Mouse (Mus musculus): ENCODE measurements around the gene Tph2. TPM values are rescaled to one million over a fixed set of nuclear protein-coding genes. Genes with fewer than 3 reads are reported as not detected.
"Not testable (repeated sequence)": the region's sequence is repeated elsewhere in the genome, so short reads cannot be mapped to it uniquely, and the experiment has no call there.

The Tph2 gene
- polyA plus RNA-seq, 1 experiment, result 0.05 TPM

DNA sequence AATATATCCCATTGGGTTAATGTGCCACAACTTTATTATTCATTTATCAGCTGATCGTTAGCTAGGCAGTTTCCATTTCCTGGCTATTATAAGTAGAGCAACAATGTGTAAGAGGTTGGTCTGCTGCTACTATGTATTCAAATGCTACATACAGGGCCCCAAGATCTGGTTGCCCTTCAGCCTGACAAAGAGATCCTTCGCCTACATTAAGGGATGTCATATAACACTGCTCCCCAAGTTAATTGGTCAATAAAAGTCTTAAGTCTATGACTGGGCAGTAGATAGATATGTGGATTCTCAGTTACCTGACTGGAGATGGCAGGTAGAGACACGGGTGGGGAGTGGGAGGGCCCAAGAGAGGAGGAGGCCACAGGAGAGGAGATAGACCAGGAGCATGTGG, 21.0 kb upstream of the Tph2 start:
- Histone ChIP-seq H3K4me1 (ENCODE audit: control insufficient read depth, insufficient read depth, insufficient read length) (no peaks in the 10 kb centered on the region), H3K27me3 (ENCODE audit: control insufficient read depth, insufficient read depth, low read length) (no peaks in the 10 kb centered on the region), H3K27ac (ENCODE audit: insufficient read depth, low read length) (no peak overlapping the region), H3K4me3 (ENCODE audit: extremely low read depth, insufficient read depth, insufficient read length) (no peak overlapping the region), H3K36me3 (ENCODE audit: control insufficient read depth, insufficient read depth, low read length) (peaks cover 22% of the 10 kb centered on the region)
- 93% methylated on average over 3 of the region's 3 CpGs for WGBS
- no peak for DNase-seq (ENCODE audit: low read depth in 1 of 2, low spot score in 2 of 2)
- TF ChIP-seq CTCF (IDR thresholded peaks at IDR 0.05; ENCODE audit: extremely low read depth, insufficient read depth, insufficient read length, insufficient replicate concordance) (no peak), POLR2A (IDR thresholded peaks at IDR 0.05; ENCODE audit: low read depth, low read length) (no peak)

DNA sequence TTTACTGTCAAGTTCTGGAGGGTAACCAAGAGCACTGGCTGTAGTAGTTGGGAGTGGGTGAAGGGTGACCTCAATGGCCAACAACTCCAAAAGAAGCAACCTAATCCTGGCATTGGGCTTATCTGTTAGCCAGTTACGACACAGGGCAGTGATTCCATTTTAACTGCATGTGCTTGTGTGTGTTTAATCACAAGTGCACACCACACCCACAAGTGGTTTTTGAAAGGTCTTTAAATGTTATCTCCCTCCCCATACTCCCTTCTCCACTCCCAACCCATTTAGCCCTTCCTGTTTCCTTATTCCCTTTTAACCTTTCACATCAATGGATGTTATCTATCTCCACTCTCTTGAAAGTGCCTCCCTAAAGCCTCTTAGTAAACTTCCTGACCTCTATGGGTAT, 20.5 kb upstream of the Tph2 start:
- Histone ChIP-seq H3K27ac (ENCODE audit: insufficient read depth, low read length) (no peak overlapping the region), H3K4me3 (ENCODE audit: extremely low read depth, insufficient read depth, insufficient read length) (no peak overlapping the region), H3K4me1 (ENCODE audit: control insufficient read depth, insufficient read depth, insufficient read length) (no peaks in the 10 kb centered on the region), H3K36me3 (ENCODE audit: control insufficient read depth, insufficient read depth, low read length) (peaks cover 19% of the 10 kb centered on the region), H3K27me3 (ENCODE audit: control insufficient read depth, insufficient read depth, low read length) (no peaks in the 10 kb centered on the region)
- 66% methylated on average over 1 of the region's 1 CpGs for WGBS
- no peak for TF ChIP-seq CTCF (IDR thresholded peaks at IDR 0.05; ENCODE audit: extremely low read depth, insufficient read depth, insufficient read length, insufficient replicate concordance)
- no peak for DNase-seq (ENCODE audit: low read depth in 1 of 2, low spot score in 2 of 2)

DNA sequence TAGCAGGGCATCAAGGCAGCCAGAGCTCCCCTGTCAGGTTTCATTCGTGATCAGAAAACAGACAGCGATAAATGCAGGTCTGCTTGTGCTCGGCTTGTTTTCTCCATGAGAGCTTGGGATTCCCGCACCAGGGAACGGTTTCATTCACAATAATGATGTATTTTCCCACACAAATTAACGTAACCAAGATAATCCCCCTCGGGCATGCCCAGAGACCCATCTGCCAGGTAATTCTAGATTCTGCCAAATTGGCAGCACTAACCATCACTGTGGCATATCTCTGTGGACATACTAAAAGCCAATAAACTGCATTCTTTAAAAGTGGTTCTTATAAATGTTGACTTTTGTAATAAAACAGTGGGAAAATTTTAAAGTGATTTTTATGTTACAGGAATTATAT, 6.4 kb upstream of the Tph2 start:
- 86% methylated on average over 7 of the region's 7 CpGs for WGBS
- H3K27me3 ChIP-seq (ENCODE audit: control insufficient read depth, insufficient read depth, low read length), result no peaks in the 10 kb centered on the region
- no peaks in the 10 kb centered on the region for H3K36me3 ChIP-seq (ENCODE audit: control insufficient read depth, insufficient read depth, low read length)
- no peak for TF ChIP-seq CTCF (IDR thresholded peaks at IDR 0.05; ENCODE audit: extremely low read depth, insufficient read depth, insufficient read length, insufficient replicate concordance)
- TF ChIP-seq POLR2A (IDR thresholded peaks at IDR 0.05; ENCODE audit: low read depth, low read length), result no peak
- no peaks in the 10 kb centered on the region for H3K4me1 ChIP-seq (ENCODE audit: control insufficient read depth, insufficient read depth, insufficient read length)
- no peak overlapping the region for H3K4me3 ChIP-seq (ENCODE audit: extremely low read depth, insufficient read depth, insufficient read length)
- no peak overlapping the region for H3K27ac ChIP-seq (ENCODE audit: insufficient read depth, low read length)
- no peak for DNase-seq (ENCODE audit: low read depth in 1 of 2, low spot score in 2 of 2)

DNA sequence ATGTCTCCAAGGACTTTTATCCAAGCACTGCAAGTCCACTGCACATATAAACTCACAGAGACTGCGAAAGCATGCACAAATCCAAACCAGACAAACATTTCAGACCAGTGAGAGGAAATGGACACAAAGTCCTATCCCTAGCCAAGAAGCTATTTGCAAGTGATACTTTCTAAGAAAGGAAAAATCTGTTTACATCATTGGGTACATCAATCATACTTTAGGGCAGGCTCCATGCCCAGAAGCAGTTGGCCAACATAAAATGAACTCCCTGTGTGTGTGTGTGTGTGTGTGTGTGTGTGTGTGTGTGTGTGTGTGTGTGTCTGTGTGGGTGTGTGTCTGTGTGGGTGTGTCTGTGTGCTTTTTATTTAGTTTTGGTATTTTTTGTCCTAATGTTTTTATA, 2.6 kb upstream of the Tph2 start:
- no peak overlapping the region for H3K27ac ChIP-seq (ENCODE audit: insufficient read depth, low read length)
- no peak for DNase-seq (ENCODE audit: low read depth in 1 of 2, low spot score in 2 of 2)
- no peaks in the 10 kb centered on the region for H3K36me3 ChIP-seq (ENCODE audit: control insufficient read depth, insufficient read depth, low read length)
- no peaks in the 10 kb centered on the region for H3K4me1 ChIP-seq (ENCODE audit: control insufficient read depth, insufficient read depth, insufficient read length)
- TF ChIP-seq CTCF (IDR thresholded peaks at IDR 0.05; ENCODE audit: extremely low read depth, insufficient read depth, insufficient read length, insufficient replicate concordance) (no peak), POLR2A (IDR thresholded peaks at IDR 0.05; ENCODE audit: low read depth, low read length) (no peak)
- H3K4me3 ChIP-seq (ENCODE audit: extremely low read depth, insufficient read depth, insufficient read length), result no peak overlapping the region
- 83% methylated on average over 1 of the region's 1 CpGs for WGBS
- no peaks in the 10 kb centered on the region for H3K27me3 ChIP-seq (ENCODE audit: control insufficient read depth, insufficient read depth, low read length)

DNA sequence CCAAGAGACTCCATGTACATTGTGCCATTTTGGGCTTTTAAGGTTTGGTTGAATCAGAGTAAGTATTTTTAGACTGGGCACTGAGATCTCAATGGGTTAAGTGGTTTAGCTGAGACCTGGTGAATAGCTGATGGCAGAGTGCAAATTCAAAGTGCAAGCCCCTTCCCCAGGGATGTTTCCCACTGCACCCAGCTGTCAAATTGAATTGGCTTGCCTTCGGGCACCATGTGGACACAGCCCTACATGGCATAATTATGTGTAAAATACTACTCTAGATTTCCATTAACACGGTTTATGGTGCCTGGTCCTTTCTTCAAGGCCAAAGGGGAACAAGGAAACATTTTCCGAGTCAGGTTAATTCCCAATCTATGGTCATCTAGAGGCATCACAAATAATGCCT, 3.8 kb downstream of the Tph2 start:
- TF ChIP-seq POLR2A (IDR thresholded peaks at IDR 0.05; ENCODE audit: low read depth, low read length), result no peak
- no peak overlapping the region for H3K4me3 ChIP-seq (ENCODE audit: extremely low read depth, insufficient read depth, insufficient read length)
- no peaks in the 10 kb centered on the region for H3K27me3 ChIP-seq (ENCODE audit: control insufficient read depth, insufficient read depth, low read length)
- 82% methylated on average over 3 of the region's 3 CpGs for WGBS
- no peak overlapping the region for H3K27ac ChIP-seq (ENCODE audit: insufficient read depth, low read length)
- no peak for DNase-seq (ENCODE audit: low read depth in 1 of 2, low spot score in 2 of 2)
- no peaks in the 10 kb centered on the region for H3K36me3 ChIP-seq (ENCODE audit: control insufficient read depth, insufficient read depth, low read length)
- no peaks in the 10 kb centered on the region for H3K4me1 ChIP-seq (ENCODE audit: control insufficient read depth, insufficient read depth, insufficient read length)

DNA sequence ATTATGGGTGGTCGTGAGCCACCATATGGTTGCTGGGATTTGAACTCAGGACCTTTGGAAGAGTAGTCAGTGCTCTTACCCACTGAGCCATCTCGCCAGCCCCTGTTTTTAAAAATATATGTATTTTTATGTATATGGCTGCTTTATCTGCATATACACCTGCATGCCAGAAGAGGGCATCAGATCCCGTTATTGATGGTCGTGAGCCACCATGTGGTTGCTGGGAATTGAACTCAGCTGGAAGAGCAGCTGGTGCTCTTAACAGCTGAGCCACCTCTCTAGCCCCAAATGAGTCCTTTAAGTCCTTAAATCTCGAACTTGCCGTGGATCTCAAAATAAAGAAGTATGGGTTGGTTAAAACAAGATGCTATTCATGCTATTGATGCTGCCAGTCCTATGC, 6.8 kb downstream of the Tph2 start:
- not testable (repeated sequence) for H3K4me3 ChIP-seq (ENCODE audit: extremely low read depth, insufficient read depth, insufficient read length); H3K27ac ChIP-seq (ENCODE audit: insufficient read depth, low read length); H3K27me3 ChIP-seq (ENCODE audit: control insufficient read depth, insufficient read depth, low read length); H3K36me3 ChIP-seq (ENCODE audit: control insufficient read depth, insufficient read depth, low read length); H3K4me1 ChIP-seq (ENCODE audit: control insufficient read depth, insufficient read depth, insufficient read length); DNase-seq (ENCODE audit: low read depth in 1 of 2, low spot score in 2 of 2)
- WGBS, result 53% methylated on average over 6 of the region's 6 CpGs

DNA sequence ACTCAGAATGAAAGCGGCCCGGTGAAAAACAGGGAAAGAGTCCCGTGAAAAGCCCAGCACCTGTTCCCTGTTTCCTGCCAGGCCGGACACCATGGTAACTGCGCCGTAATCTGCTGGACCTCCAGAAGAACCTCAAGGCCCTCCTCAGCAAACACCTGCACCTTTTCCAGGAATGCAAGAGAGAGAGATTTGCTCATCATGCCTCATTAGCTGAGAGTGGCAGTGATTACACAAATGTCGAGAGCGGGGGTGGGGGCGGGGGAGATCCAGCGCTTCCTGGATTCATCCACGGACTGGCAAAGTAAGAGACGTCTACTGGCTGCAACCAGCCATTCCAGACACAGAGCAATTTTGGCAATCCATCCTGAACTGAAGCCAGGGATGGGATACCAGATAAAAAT, 9.2 kb downstream of the Tph2 start:
- no peak overlapping the region for H3K27ac ChIP-seq (ENCODE audit: insufficient read depth, low read length)
- no peak overlapping the region for H3K4me3 ChIP-seq (ENCODE audit: extremely low read depth, insufficient read depth, insufficient read length)
- H3K27me3 ChIP-seq (ENCODE audit: control insufficient read depth, insufficient read depth, low read length), result no peaks in the 10 kb centered on the region
- no peaks in the 10 kb centered on the region for H3K4me1 ChIP-seq (ENCODE audit: control insufficient read depth, insufficient read depth, insufficient read length)
- WGBS, result 68% methylated on average over 12 of the region's 12 CpGs
- H3K36me3 ChIP-seq (ENCODE audit: control insufficient read depth, insufficient read depth, low read length), result no peaks in the 10 kb centered on the region
- TF ChIP-seq POLR2A (IDR thresholded peaks at IDR 0.05; ENCODE audit: low read depth, low read length), result no peak
- TF ChIP-seq CTCF (IDR thresholded peaks at IDR 0.05; ENCODE audit: extremely low read depth, insufficient read depth, insufficient read length, insufficient replicate concordance), result no peak
- no peak for DNase-seq (ENCODE audit: low read depth in 1 of 2, low spot score in 2 of 2)

DNA sequence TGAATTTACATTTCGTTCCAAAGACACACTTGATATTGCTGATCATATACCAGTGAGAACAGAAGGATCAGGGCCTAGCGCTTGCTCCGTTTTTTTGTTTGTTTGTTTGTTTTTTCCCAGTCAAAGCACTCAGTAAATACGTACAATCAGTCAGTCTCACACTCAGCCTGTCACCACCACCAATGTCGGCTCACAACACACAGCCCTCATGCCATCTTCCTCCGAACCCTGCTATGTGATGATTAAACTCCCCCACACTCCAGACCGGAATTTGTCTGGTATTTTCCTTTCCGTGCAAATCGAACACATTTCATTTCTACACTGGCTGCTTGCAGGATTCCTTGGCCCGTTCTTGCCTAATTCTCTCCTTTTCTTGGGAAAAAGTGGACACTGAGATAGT, 11.5 kb downstream of the Tph2 start:
- H3K4me1 ChIP-seq (ENCODE audit: control insufficient read depth, insufficient read depth, insufficient read length), result no peaks in the 10 kb centered on the region
- no peaks in the 10 kb centered on the region for H3K27me3 ChIP-seq (ENCODE audit: control insufficient read depth, insufficient read depth, low read length)
- TF ChIP-seq POLR2A (IDR thresholded peaks at IDR 0.05; ENCODE audit: low read depth, low read length) (no peak), CTCF (IDR thresholded peaks at IDR 0.05; ENCODE audit: extremely low read depth, insufficient read depth, insufficient read length, insufficient replicate concordance) (no peak)
- no peak overlapping the region for H3K4me3 ChIP-seq (ENCODE audit: extremely low read depth, insufficient read depth, insufficient read length)
- H3K27ac ChIP-seq (ENCODE audit: insufficient read depth, low read length), result no peak overlapping the region
- no peaks in the 10 kb centered on the region for H3K36me3 ChIP-seq (ENCODE audit: control insufficient read depth, insufficient read depth, low read length)
- 87% methylated on average over 10 of the region's 10 CpGs for WGBS
- no peak for DNase-seq (ENCODE audit: low read depth in 1 of 2, low spot score in 2 of 2)

Measured in spleen, adult 2 months (tissue).